Mouse (Mus musculus) ES-Bruce4 (cell line): ENCODE measurements around the gene Tnip1. TPM values are rescaled to one million over a fixed set of nuclear protein-coding genes. Genes with fewer than 3 reads are reported as not detected.

Experiments used
- H3K27ac ChIP-seq: 2 replicates; pipeline ENCODE4 v1.5.1; 2012; ENCODE audit warnings: low read length, inconsistent platforms; ENCODE audit not compliant: insufficient read depth
- H3K27me3 ChIP-seq: 2 replicates; pipeline ENCODE4 v1.6.1; 2012; ENCODE audit warnings: mild to moderate bottlenecking, low read length, inconsistent platforms; ENCODE audit not compliant: control insufficient read depth, poor library complexity, insufficient read depth, severe bottlenecking
- H3K36me3 ChIP-seq: 2 replicates; pipeline ENCODE4 v1.6.1; 2012; ENCODE audit warnings: inconsistent platforms, mild to moderate bottlenecking, low read length, moderate library complexity; ENCODE audit not compliant: control insufficient read depth, poor library complexity, insufficient read depth, severe bottlenecking
- H3K4me1 ChIP-seq: one replicate; pipeline ENCODE4 v1.8.1; 2011; ENCODE audit warnings: low read length; ENCODE audit not compliant: control insufficient read depth, insufficient read depth
- H3K4me3 ChIP-seq: 2 replicates; pipeline ENCODE4 v1.5.1; 2011; ENCODE audit warnings: low read depth, mild to moderate bottlenecking, low read length
- H3K9ac ChIP-seq: 2 replicates; pipeline ENCODE4 v1.6.1; 2012; ENCODE audit warnings: low read depth, mild to moderate bottlenecking, inconsistent platforms; ENCODE audit not compliant: poor library complexity, severe bottlenecking
- H3K9me3 ChIP-seq: replicated peaks from 2 replicates; pipeline ENCODE4 v1.6.1; 2012; ENCODE audit warnings: mild to moderate bottlenecking, low read length, inconsistent platforms; ENCODE audit not compliant: control insufficient read depth, poor library complexity, insufficient read depth, severe bottlenecking
- CTCF ChIP-seq: IDR thresholded peaks from one replicate; pipeline ENCODE4 v1.8.1; 2011; ENCODE audit warnings: low read depth, low read length
- EP300 ChIP-seq: IDR thresholded peaks from 2 replicates; pipeline ENCODE4 v1.6.1; 2011; ENCODE audit warnings: low read depth, low read length; ENCODE audit not compliant: insufficient read depth
- POLR2A ChIP-seq: IDR thresholded peaks from one replicate; pipeline ENCODE4 v1.8.1; 2011; ENCODE audit warnings: low read length; ENCODE audit not compliant: insufficient read depth
- polyA plus RNA-seq: library from polyadenylated mRNA; stranded (reverse); fragments of >200 nt; gene quantifications from 2 replicates; pipeline ENCODE4 v1.2.4, GENCODE M21; 2011; ENCODE audit warnings: low read depth; ENCODE audit not compliant: missing spikeins, insufficient read depth, insufficient read length

The Tnip1 gene
- polyA plus RNA-seq, 1 experiment: 33.2 TPM

DNA sequence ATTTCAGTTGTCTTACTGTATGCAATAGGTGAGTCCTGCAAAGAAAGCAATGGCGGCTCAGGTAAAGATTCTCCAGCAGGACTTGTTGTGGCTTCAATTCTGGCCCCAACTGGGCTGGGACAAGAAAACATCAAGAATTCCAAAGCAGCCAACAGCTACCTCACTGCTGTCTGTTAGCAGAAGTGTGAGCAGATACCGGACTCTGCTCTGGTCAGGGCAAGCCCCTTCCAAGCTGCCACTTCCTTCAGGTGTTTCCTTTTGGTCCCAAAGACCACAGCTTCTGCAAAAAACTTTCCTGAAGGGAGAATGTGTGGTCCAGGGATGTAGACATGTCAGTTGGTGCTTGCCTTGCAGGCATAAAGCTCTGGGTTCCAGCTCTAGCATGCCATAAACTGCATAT, 13.0 kb upstream of the Tnip1 start:
- Histone ChIP-seq H3K27ac (no peak overlapping the region), H3K9ac (no peak overlapping the region), H3K27me3 (no peaks in the 10 kb centered on the region), H3K36me3 (no peaks in the 10 kb centered on the region), H3K9me3 (no peaks in the 10 kb centered on the region), H3K4me3 (no peak overlapping the region), H3K4me1 (peaks cover 8% of the 10 kb centered on the region)
- no peak for TF ChIP-seq EP300
- no peak for TF ChIP-seq POLR2A
- TF ChIP-seq CTCF: no peak

DNA sequence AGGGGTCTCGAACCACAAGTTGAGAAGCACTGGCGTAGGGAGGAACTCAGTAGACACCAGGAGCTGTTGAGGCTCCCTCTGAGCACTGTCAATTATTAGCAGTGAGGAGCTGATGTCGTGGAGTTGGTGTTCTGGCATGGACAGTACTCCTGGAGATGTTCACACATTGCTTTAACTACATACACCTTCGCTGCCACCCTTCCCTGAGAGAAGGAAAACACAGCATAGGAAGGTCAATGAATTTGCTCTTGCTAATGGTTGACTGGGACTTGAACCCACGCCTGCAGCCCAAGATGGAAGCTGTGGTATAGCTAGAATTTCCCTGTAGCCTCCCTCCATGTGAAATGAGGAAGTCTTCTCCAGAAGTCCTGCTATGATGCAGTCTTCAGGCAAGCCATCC, 12.6 kb upstream of the Tnip1 start:
- no peak overlapping the region for H3K27ac ChIP-seq
- H3K36me3 ChIP-seq: no peaks in the 10 kb centered on the region
- no peak overlapping the region for H3K9ac ChIP-seq
- no peaks in the 10 kb centered on the region for H3K27me3 ChIP-seq
- no peak for TF ChIP-seq EP300
- TF ChIP-seq CTCF: no peak
- no peak for TF ChIP-seq POLR2A
- no peaks in the 10 kb centered on the region for H3K9me3 ChIP-seq
- peaks cover 8% of the 10 kb centered on the region for H3K4me1 ChIP-seq
- no peak overlapping the region for H3K4me3 ChIP-seq

DNA sequence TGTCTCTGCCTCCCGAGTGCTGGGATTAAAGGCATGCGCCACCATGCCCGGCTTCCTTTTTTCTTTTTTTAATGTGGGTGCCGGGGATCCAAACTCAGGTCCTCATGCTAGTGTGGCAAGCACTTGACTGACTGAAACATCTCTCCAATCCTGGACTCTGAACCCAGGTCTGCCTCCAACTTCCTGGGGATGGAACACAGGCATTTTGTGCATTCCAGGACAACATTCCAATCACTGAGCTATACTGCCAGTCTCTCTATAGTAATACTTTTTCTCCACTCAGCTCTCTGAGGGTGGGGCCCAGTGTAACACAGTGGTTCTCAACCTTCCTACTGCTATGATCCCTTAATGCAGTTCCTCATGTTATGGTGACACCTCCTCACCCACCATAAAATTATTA, 11.9 kb upstream of the Tnip1 start:
- TF ChIP-seq CTCF (no peak), POLR2A (no peak), EP300 (no peak)
- Histone ChIP-seq H3K9me3 (0 out of 2 replicates have a peak, but pooled peaks cover 2% of the 10 kb centered on the region), H3K27ac (peak overlapping the region; percentile 79; the same call in 1 of the 2 replicates), H3K9ac (0 out of 2 replicates have a peak overlapping the region, but pooled peaks have one; percentile 9), H3K36me3 (no peaks in the 10 kb centered on the region), H3K27me3 (no peaks in the 10 kb centered on the region), H3K4me1 (peaks cover 8% of the 10 kb centered on the region), H3K4me3 (no peak overlapping the region)

- Histone ChIP-seq H3K27me3 (no peaks in the 10 kb centered on the region), H3K9ac (0 out of 2 replicates have a peak overlapping the region, but pooled peaks have one; percentile 9), H3K4me1 (peaks cover 8% of the 10 kb centered on the region), H3K9me3 (0 out of 2 replicates have a peak, but pooled peaks cover 6% of the 10 kb centered on the region), H3K4me3 (no peak overlapping the region; the same call in 1 of the 2 replicates), H3K27ac (peak overlapping the region; percentile 65), H3K36me3 (no peaks in the 10 kb centered on the region)
- peak; percentile 96 for TF ChIP-seq EP300
- TF ChIP-seq POLR2A: no peak
- TF ChIP-seq CTCF: no peak
These were observed 10.9 kb upstream of the Tnip1 start for GRCm38 (mm10) chr11:54973481-54974212.

GRCm38 (mm10) chr11:54972789-54973188, 10.1 kb upstream of the Tnip1 start:
- Histone ChIP-seq H3K9ac (no peak overlapping the region), H3K36me3 (no peaks in the 10 kb centered on the region), H3K27ac (0 out of 2 replicates have a peak overlapping the region, but pooled peaks have one; percentile 65), H3K27me3 (no peaks in the 10 kb centered on the region), H3K9me3 (0 out of 2 replicates have a peak, but pooled peaks cover 6% of the 10 kb centered on the region), H3K4me3 (no peak overlapping the region), H3K4me1 (peaks cover 8% of the 10 kb centered on the region)
- TF ChIP-seq CTCF: no peak
- no peak for TF ChIP-seq EP300
- no peak for TF ChIP-seq POLR2A

GRCm38 (mm10) chr11:54972049-54972723, 9.5 kb upstream of the Tnip1 start:
- peaks cover 8% of the 10 kb centered on the region for H3K4me1 ChIP-seq
- 0 out of 2 replicates have a peak, but pooled peaks cover 6% of the 10 kb centered on the region for H3K9me3 ChIP-seq
- peak overlapping the region; percentile 58 for H3K27ac ChIP-seq
- H3K4me3 ChIP-seq: no peak overlapping the region
- no peaks in the 10 kb centered on the region for H3K36me3 ChIP-seq
- no peak overlapping the region for H3K9ac ChIP-seq
- no peaks in the 10 kb centered on the region for H3K27me3 ChIP-seq
- no peak for TF ChIP-seq EP300
- TF ChIP-seq POLR2A: no peak
- TF ChIP-seq CTCF: no peak
